Mouse (Mus musculus) ES-Bruce4 (cell line): ENCODE measurements around the gene Fam81a.

ENCODE experiments used
- CTCF ChIP-seq: IDR thresholded peaks from one replicate; pipeline ENCODE4 v1.8.1; 2011; ENCODE audit warnings: low read depth, low read length
- EP300 ChIP-seq: IDR thresholded peaks from 2 replicates; pipeline ENCODE4 v1.6.1; 2011; ENCODE audit warnings: low read depth, low read length; ENCODE audit not compliant: insufficient read depth
- POLR2A ChIP-seq: IDR thresholded peaks from one replicate; pipeline ENCODE4 v1.8.1; 2011; ENCODE audit warnings: low read length; ENCODE audit not compliant: insufficient read depth

GRCm38 (mm10) chr9:70048751-70049415 is 93.5 kb downstream of the Fam81a start:
- TF ChIP-seq POLR2A, result no peak
- TF ChIP-seq CTCF, result no peak
- no peak for TF ChIP-seq EP300
